Mouse (Mus musculus) spleen, adult 2 months (tissue): ENCODE measurements at regions not wholly inside any gene's neighbourhood (a gene's known extent, or its start where the extent isn't known, plus 50 kb on each side); places are given as distances from the start of the nearest gene placed in this dataset.

Experiments used
- DNase-seq, 2 experiments: peaks; one replicate each; pipeline versions ENCODE4 v3.0.0 to v3.0.0-alpha.2; 2012 to 2021; ENCODE audit warnings: low spot score in 2 of 2, low read depth in 1 of 2
- H3K27ac ChIP-seq: fragments of 200-500 bp; 2 replicates; pipeline ENCODE4 v1.5.1; 2012; ENCODE audit warnings: low read length, inconsistent platforms; ENCODE audit not compliant: insufficient read depth
- H3K27me3 ChIP-seq: fragments of 200-500 bp; 2 replicates; pipeline ENCODE4 v1.6.1; 2012; ENCODE audit warnings: mild to moderate bottlenecking, moderate library complexity, low read length, inconsistent platforms; ENCODE audit not compliant: control insufficient read depth, insufficient read depth
- H3K36me3 ChIP-seq: fragments of 200-500 bp; 2 replicates; pipeline ENCODE4 v1.6.1; 2012; ENCODE audit warnings: mild to moderate bottlenecking, low read length, inconsistent platforms; ENCODE audit not compliant: control insufficient read depth, insufficient read depth
- H3K4me1 ChIP-seq: fragments of 200-500 bp; 2 replicates; pipeline ENCODE4 v1.6.1; 2011; ENCODE audit warnings: inconsistent platforms; ENCODE audit not compliant: control insufficient read depth, insufficient read depth, insufficient read length
- H3K4me3 ChIP-seq: fragments of 200-500 bp; 2 replicates; pipeline ENCODE4 v1.5.1; 2011; ENCODE audit warnings: mild to moderate bottlenecking, inconsistent platforms; ENCODE audit not compliant: insufficient read depth, insufficient read length; ENCODE audit errors: extremely low read depth
- CTCF ChIP-seq: fragments of 200-500 bp; IDR thresholded peaks from 2 replicates; pipeline ENCODE4 v1.5.1; 2011; ENCODE audit warnings: mild to moderate bottlenecking, inconsistent platforms; ENCODE audit not compliant: insufficient read depth, insufficient read length, insufficient replicate concordance; ENCODE audit errors: extremely low read depth
- POLR2A ChIP-seq: fragments of 200-500 bp; IDR thresholded peaks from 2 replicates; pipeline ENCODE4 v1.6.1; 2011; ENCODE audit warnings: low read depth, low read length, inconsistent platforms
- whole genome bisulfite sequencing: fragments of 180-500 bp; shearing (Covaris S2); methylation state at CpG from one replicate; pipeline ENCODE4 v1.1.7; 2018; 5-methylcytosine and 5-hydroxymethylcytosine counted together

DNA sequence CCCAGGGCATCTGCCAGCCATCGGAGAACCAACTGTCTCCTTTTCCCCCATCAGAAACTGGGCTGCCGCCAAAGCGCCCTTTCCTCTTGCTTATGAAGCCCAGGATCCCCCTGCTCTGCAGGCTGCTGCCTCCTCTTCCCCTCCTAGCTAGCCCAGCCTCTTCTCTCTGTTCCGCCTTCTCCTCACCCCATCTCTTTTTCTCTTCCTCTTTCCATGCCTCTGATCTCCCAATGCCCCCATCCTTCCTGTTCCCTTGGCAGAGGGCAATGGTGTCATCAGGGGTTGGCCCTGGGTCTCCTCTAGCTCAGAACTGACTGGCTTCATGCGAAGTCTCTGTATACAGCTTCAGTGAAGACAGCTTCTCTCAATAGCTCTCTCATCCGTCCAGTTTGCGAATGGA lies 87.4 kb upstream of the Rbpj start:
- no peak for DNase-seq
- no peak for TF ChIP-seq CTCF
- TF ChIP-seq POLR2A: no peak
- H3K36me3 ChIP-seq: no peaks in the 10 kb centered on the region
- WGBS: 75% methylated on average over 7 of the region's 7 CpGs
- no peak overlapping the region for H3K4me3 ChIP-seq
- no peaks in the 10 kb centered on the region for H3K27me3 ChIP-seq
- H3K4me1 ChIP-seq: peaks cover 4% of the 10 kb centered on the region; the same call in 1 of the 2 replicates
- peak overlapping the region; percentile 21; the same call in 1 of the 2 replicates for H3K27ac ChIP-seq

DNA sequence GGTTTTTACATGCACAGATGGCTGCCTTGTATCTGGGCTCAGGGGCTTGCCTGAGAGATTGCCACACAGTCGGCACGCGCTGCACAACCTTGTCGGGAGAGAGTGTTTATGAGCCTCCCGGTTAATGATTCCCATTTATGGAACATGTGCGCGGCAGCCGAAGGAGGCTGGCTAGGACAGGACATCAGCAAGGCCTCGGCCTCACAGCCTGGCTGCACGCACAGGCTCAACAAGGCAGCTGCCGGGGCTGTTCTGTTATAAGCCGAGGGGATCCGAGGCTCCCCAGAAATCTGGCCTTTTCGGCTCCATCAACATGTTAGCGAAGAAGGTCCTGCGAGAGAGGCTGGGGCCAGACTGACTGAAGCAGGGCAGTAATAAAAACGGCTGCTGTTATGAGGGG lies 86.3 kb upstream of the Rbpj start:
- H3K27me3 ChIP-seq: no peaks in the 10 kb centered on the region
- no peak for DNase-seq
- H3K4me3 ChIP-seq: no peak overlapping the region
- no peak overlapping the region for H3K27ac ChIP-seq
- no peak for TF ChIP-seq POLR2A
- TF ChIP-seq CTCF: no peak
- WGBS: 88% methylated on average over 17 of the region's 17 CpGs
- no peaks in the 10 kb centered on the region for H3K36me3 ChIP-seq
- H3K4me1 ChIP-seq: peaks cover 4% of the 10 kb centered on the region; the same call in 1 of the 2 replicates

DNA sequence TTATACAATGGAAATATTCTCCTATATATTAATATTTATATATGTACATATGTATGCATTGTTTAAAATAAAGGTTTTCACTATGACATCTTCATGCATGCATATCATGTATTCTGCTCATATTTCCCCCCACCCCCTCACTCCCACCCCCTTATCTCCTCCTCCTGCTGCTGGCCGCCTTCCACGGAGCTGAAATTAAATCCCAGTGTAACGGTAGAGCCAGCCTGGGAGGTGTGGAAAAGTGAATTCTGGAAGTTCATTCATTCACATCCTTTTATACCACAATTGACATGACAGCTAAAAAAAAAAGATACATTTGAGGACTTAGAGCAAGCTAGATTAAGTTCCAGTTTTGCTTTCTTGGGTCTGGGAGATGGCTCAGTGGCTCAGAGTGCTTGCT lies 85.7 kb upstream of the Rbpj start:
- Histone ChIP-seq H3K27me3 (no peaks in the 10 kb centered on the region), H3K4me1 (peaks cover 4% of the 10 kb centered on the region; the same call in 1 of the 2 replicates), H3K27ac (no peak overlapping the region), H3K4me3 (no peak overlapping the region), H3K36me3 (no peaks in the 10 kb centered on the region)
- TF ChIP-seq POLR2A (no peak), CTCF (no peak)
- WGBS: 83% methylated on average over 3 of the region's 3 CpGs
- DNase-seq: no peak

DNA sequence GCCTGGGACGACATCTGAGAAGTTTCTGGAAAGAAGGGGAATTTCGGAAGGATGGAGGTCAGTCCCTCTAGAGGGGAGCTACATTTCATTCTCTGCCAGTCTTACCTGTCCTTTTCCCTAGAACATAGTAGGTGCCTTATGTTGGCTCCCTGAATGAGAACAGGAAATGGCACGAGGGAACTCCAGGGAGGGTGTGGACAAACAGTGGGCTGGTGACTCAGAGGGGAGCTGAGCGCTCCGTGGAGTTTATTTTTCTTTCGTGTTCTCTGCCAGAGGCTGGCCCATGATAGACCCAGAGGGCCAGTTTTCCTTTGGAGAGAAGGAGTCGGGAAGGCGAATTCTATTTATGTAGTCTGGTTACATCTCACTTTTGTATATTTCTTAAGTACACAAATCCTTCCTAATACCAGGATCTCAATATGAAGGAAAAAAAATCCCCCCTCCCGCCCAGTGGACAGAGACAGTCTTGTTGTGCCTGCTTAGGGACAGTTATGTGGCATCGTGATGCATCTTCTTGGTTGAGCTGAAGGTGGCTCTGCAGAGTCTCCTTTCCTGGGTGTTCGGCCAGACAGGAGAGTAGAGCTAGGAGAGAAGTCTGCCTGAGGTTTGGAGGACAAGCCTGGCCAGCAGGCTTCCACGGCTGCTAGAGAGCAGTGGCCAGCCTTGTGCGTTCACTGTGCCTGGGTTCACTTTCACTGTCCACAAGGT lies 84.3 kb upstream of the Rbpj start:
- 63% methylated on average over 13 of the region's 13 CpGs for WGBS
- peaks cover 4% of the 10 kb centered on the region; the same call in 1 of the 2 replicates for H3K4me1 ChIP-seq
- no peak overlapping the region for H3K4me3 ChIP-seq
- H3K27me3 ChIP-seq: no peaks in the 10 kb centered on the region
- no peak for DNase-seq
- H3K36me3 ChIP-seq: no peaks in the 10 kb centered on the region
- TF ChIP-seq POLR2A (no peak), CTCF (no peak)
- no peak overlapping the region for H3K27ac ChIP-seq

DNA sequence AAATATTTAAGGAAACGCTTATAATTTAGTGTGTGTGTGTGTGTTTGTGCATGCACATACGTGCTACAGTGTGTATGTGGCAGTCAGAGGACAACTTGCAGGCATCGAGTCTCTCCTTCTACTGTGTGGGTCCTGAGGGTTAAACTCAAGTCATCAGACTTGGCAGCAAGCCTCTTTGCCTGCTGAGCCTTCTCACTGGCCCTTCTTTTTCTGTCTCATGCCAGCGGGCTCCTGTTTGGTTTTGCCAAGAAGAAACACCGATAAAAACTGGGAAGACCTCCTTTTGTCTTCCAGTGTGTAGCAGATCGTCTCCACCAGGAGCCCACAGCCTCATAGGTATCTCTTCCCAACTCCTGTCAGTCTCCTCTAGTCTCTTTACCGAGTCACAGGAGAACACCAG lies 81.9 kb upstream of the Rbpj start:
- Histone ChIP-seq H3K36me3 (no peaks in the 10 kb centered on the region), H3K27me3 (no peaks in the 10 kb centered on the region), H3K27ac (no peak overlapping the region), H3K4me1 (no peaks in the 10 kb centered on the region), H3K4me3 (no peak overlapping the region)
- 89% methylated on average over 7 of the region's 7 CpGs for WGBS
- no peak for DNase-seq
- TF ChIP-seq CTCF: no peak
- TF ChIP-seq POLR2A: no peak

DNA sequence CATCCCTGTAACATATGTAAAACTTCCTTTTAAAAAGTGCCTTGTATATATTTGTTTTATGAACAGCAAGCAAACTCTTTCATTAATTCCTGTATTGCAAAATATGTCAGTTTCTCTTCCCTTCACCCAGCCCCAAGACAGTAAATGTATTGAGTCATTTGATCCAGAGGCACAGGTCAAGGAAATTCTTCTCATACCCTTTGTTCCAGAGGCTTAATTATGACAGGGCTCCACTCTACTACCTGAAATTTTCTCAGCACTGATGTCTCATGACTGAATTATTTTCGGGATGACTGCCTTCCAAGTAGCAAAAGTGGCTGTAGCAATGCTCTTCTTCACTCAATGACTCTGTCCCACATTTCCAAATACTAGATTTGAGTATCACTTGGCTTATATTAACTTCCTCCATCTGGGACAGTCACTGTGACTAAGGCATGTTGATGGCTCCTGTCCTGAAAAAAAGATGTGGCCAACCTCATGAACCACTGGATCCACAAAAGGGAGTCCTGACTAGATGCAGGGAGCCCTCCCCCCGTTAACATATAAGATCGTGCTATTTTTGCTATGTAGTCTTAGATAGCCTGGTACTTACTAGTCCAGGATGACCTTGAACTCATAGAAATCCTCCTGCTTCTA lies 80.3 kb upstream of the Rbpj start:
- H3K36me3 ChIP-seq: no peaks in the 10 kb centered on the region
- H3K27me3 ChIP-seq: no peaks in the 10 kb centered on the region
- TF ChIP-seq CTCF (no peak), POLR2A (no peak)
- no peak overlapping the region for H3K4me3 ChIP-seq
- DNase-seq: no peak
- H3K27ac ChIP-seq: no peak overlapping the region
- 82% methylated on average over 3 of the region's 3 CpGs for WGBS
- H3K4me1 ChIP-seq: no peaks in the 10 kb centered on the region

DNA sequence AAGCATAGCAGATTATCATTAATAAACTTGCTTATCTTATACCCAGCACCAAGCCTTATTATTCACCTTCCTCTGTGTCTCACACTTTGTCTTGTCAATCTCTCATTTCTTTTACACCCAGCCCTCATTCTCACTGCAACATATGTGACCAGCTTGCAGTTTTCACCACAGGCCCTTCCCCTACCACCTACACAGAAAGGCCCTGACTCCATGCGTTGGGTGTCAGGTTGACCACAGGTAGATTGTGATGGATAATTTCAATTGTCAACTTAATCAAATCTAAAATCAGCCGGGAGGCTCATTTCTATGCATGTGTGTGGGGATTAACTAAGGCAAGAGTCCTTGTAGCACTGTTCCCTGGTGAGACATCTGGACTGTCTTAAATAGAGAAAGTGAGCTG lies 72.4 kb upstream of the Rbpj start:
- Histone ChIP-seq H3K27ac (no peak overlapping the region), H3K4me3 (no peak overlapping the region), H3K36me3 (no peaks in the 10 kb centered on the region), H3K27me3 (no peaks in the 10 kb centered on the region), H3K4me1 (no peaks in the 10 kb centered on the region)
- 89% methylated on average over 2 of the region's 2 CpGs for WGBS
- TF ChIP-seq POLR2A: no peak
- TF ChIP-seq CTCF: no peak
- no peak for DNase-seq

DNA sequence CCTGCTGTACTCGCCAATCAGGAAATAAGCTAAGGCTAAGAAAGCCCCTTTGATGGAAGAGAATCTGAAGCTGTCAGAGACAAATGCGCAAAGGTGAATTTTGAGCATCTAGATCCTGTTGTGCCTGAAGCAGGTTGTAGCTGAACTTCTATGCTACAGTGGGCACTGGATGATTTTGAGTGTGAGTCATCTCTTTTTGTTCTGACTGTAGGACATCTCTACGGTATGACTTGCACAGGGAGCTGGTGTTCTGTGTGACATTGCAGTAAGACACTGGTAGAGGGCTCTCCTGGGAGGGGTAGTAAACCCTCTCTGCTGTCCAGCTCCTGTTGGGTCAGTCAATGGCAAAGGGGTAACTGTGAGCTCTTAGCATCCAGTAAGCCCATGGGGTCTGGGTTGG lies 71.4 kb upstream of the Rbpj start:
- 82% methylated on average over 3 of the region's 3 CpGs for WGBS
- no peak overlapping the region for H3K4me3 ChIP-seq
- no peak for TF ChIP-seq CTCF
- TF ChIP-seq POLR2A: no peak
- no peaks in the 10 kb centered on the region for H3K4me1 ChIP-seq
- no peaks in the 10 kb centered on the region for H3K27me3 ChIP-seq
- H3K27ac ChIP-seq: no peak overlapping the region
- DNase-seq: no peak
- no peaks in the 10 kb centered on the region for H3K36me3 ChIP-seq
